Mouse (Mus musculus): ENCODE measurements at regions not wholly inside any gene's neighbourhood (a gene's known extent, or its start where the extent isn't known, plus 50 kb on each side); places are given as distances from the start of the nearest gene placed in this dataset.

DNA sequence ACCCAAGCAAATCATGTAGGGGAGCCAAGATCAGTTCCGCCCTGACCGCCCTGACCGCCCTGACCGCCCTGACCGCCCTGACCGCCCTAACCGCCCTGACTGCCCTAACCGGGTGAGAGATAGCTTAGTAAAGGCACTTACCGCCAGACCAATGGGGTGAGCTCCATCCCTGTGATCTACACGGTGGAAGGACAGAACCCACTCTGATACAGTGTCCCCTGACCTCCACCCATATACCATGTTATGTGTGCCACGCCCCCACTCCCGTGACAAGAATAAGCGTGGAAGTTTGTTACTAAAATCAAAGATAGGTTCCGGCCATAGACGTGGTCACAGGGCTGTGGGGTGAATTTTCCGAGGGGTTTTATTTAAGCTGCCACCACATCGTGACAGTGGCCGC lies 78.6 kb upstream of the Zfp64 start:
- no peak overlapping the region for H3K9ac ChIP-seq
- H3K4me1 ChIP-seq (replicated peaks) = no peaks in the 10 kb centered on the region
- ATAC-seq = no peak
- no peaks in the 10 kb centered on the region for H3K9me3 ChIP-seq
- no peak overlapping the region for H3K4me2 ChIP-seq (replicated peaks)
- no peaks in the 10 kb centered on the region for H3K36me3 ChIP-seq
- no peak overlapping the region for H3K4me3 ChIP-seq (replicated peaks)
- WGBS = 60% methylated on average over 18 of the region's 18 CpGs
- no peaks in the 10 kb centered on the region for H3K27me3 ChIP-seq (replicated peaks)
- H3K27ac ChIP-seq = no peak overlapping the region

DNA sequence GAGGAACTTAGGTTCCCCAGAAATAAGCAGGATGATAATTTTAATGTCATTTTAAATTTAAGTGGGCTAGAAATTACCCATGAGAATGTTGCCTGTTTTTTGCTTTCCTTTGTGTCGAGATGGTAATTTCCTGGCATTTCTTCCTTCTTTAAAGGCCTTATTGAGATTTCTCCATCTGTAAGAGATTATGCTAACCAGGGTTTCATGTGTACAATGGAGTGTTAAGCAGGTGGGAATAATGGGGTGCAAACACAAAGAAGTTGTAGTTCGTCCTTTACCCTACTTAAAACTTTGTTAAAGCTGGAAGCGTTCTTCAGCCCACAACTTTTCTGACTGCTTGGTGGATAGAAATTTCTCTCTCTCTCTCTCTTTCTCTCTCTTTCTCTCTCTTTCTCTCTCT lies 77.8 kb upstream of the Zfp64 start:
- Histone ChIP-seq H3K36me3 (no peaks in the 10 kb centered on the region), H3K27ac (no peak overlapping the region), H3K4me3 (replicated peaks) (no peak overlapping the region), H3K4me1 (replicated peaks) (no peaks in the 10 kb centered on the region), H3K4me2 (replicated peaks) (no peak overlapping the region), H3K9ac (no peak overlapping the region), H3K9me3 (no peaks in the 10 kb centered on the region), H3K27me3 (replicated peaks) (no peaks in the 10 kb centered on the region)
- no peak for ATAC-seq
- 84% methylated on average over 3 of the region's 3 CpGs for WGBS

GRCm38 (mm10) chr2:169028531-169029114 lies 73.2 kb upstream of the Zfp64 start:
- ATAC-seq = no peak
- Histone ChIP-seq H3K9ac (no peak overlapping the region), H3K4me1 (replicated peaks) (no peaks in the 10 kb centered on the region), H3K27me3 (replicated peaks) (no peaks in the 10 kb centered on the region), H3K9me3 (no peaks in the 10 kb centered on the region), H3K27ac (no peak overlapping the region), H3K4me2 (replicated peaks) (no peak overlapping the region), H3K36me3 (no peaks in the 10 kb centered on the region), H3K4me3 (replicated peaks) (no peak overlapping the region)
- 68% methylated on average over 9 of the region's 9 CpGs for WGBS

- no peak overlapping the region for H3K9ac ChIP-seq
- H3K4me1 ChIP-seq (replicated peaks) = no peaks in the 10 kb centered on the region
- H3K27me3 ChIP-seq (replicated peaks) = no peaks in the 10 kb centered on the region
- no peak overlapping the region for H3K4me2 ChIP-seq (replicated peaks)
- no peak for ATAC-seq
- H3K4me3 ChIP-seq (replicated peaks) = no peak overlapping the region
- H3K27ac ChIP-seq = no peak overlapping the region
- no peaks in the 10 kb centered on the region for H3K9me3 ChIP-seq
- H3K36me3 ChIP-seq = no peaks in the 10 kb centered on the region
- WGBS = 80% methylated on average over 3 of the region's 3 CpGs
These were observed 63.6 kb upstream of the Zfp64 start for GRCm38 (mm10) chr2:169019037-169019436.

DNA sequence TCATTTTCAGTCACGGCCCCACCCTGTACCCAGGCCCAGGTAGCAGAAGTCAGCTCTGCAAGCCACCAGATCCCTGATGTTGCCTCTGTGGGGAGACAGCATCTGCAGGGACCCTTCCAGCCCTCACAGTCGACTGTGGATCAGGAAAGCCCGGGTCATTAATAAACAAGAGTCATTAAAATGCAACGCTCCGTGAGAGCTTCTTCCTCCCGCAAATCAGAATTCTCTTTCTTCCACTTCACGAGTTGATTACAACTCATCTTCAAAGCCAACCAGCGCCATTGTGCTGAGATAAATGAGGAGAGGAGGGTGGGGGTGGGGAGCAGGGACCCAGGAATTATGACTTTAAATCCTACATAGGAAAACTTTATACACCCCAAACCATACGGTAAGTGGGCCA lies 54.9 kb upstream of the Zfp64 start:
- H3K4me2 ChIP-seq (replicated peaks) = no peak overlapping the region
- WGBS = 54% methylated on average over 9 of the region's 9 CpGs
- no peaks in the 10 kb centered on the region for H3K36me3 ChIP-seq
- H3K4me3 ChIP-seq (replicated peaks) = no peak overlapping the region
- no peaks in the 10 kb centered on the region for H3K27me3 ChIP-seq (replicated peaks)
- no peak overlapping the region for H3K9ac ChIP-seq
- no peaks in the 10 kb centered on the region for H3K4me1 ChIP-seq (replicated peaks)
- no peak for ATAC-seq
- H3K27ac ChIP-seq = no peak overlapping the region
- no peaks in the 10 kb centered on the region for H3K9me3 ChIP-seq

- no peak overlapping the region for H3K4me2 ChIP-seq (replicated peaks)
- 78% methylated on average over 20 of the region's 20 CpGs for WGBS
- H3K36me3 ChIP-seq = no peaks in the 10 kb centered on the region
- no peak overlapping the region for H3K4me3 ChIP-seq (replicated peaks)
- no peaks in the 10 kb centered on the region for H3K27me3 ChIP-seq (replicated peaks)
- no peaks in the 10 kb centered on the region for H3K4me1 ChIP-seq (replicated peaks)
- no peak overlapping the region for H3K9ac ChIP-seq
- ATAC-seq = no peak
- H3K27ac ChIP-seq = no peak overlapping the region
- H3K9me3 ChIP-seq = no peaks in the 10 kb centered on the region
These were observed 53.4 kb upstream of the Zfp64 start for GRCm38 (mm10) chr2:169008756-169009155.

- no peak overlapping the region for H3K4me2 ChIP-seq (replicated peaks)
- H3K4me1 ChIP-seq (replicated peaks) = no peaks in the 10 kb centered on the region
- WGBS = 62% methylated on average over 9 of the region's 9 CpGs
- no peak overlapping the region for H3K4me3 ChIP-seq (replicated peaks)
- H3K27me3 ChIP-seq (replicated peaks) = no peaks in the 10 kb centered on the region
- H3K27ac ChIP-seq = no peak overlapping the region
- H3K9me3 ChIP-seq = no peaks in the 10 kb centered on the region
- no peaks in the 10 kb centered on the region for H3K36me3 ChIP-seq
- H3K9ac ChIP-seq = no peak overlapping the region
- no peak for ATAC-seq
These were observed 52.9 kb upstream of the Zfp64 start for GRCm38 (mm10) chr2:169008333-169008732.

- Histone ChIP-seq H3K4me2 (replicated peaks) (no peak overlapping the region), H3K4me1 (replicated peaks) (no peaks in the 10 kb centered on the region), H3K4me3 (replicated peaks) (no peak overlapping the region), H3K9me3 (no peaks in the 10 kb centered on the region), H3K27ac (no peak overlapping the region), H3K27me3 (replicated peaks) (no peaks in the 10 kb centered on the region), H3K9ac (no peak overlapping the region), H3K36me3 (no peaks in the 10 kb centered on the region)
- 88% methylated on average over 10 of the region's 10 CpGs for WGBS
- no peak for ATAC-seq
These were observed 51.2 kb upstream of the Zfp64 start for GRCm38 (mm10) chr2:169006549-169006948.

DNA sequence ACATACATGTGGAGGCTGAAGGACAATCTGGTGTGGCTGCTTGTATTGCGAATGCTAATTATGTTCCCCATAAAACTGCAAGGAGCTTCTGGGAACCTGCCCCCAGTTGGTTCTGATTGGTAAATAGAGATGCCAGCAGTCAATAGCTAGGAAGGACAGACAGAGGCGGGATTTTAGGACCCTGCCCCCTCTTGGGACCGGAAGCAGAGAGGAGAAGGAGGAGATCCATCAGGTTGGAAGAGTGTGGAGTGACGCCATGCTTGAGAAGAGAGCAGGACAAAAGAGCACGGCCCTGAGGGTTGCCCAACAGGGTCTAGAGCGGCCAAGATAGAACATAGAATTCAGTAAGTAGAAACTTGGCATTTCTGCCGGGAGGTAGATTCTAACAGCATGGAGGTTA lies 50.4 kb upstream of the Zfp64 start:
- Histone ChIP-seq H3K9ac (no peak overlapping the region), H3K27ac (no peak overlapping the region), H3K36me3 (no peaks in the 10 kb centered on the region), H3K4me3 (replicated peaks) (no peak overlapping the region), H3K27me3 (replicated peaks) (no peaks in the 10 kb centered on the region), H3K9me3 (no peaks in the 10 kb centered on the region), H3K4me2 (replicated peaks) (no peak overlapping the region), H3K4me1 (replicated peaks) (no peaks in the 10 kb centered on the region)
- 87% methylated on average over 7 of the region's 7 CpGs for WGBS
- ATAC-seq = no peak
